Mouse (Mus musculus): ENCODE measurements around the gene Ppara. TPM values are rescaled to one million over a fixed set of nuclear protein-coding genes. Genes with fewer than 3 reads are reported as not detected.

The Ppara gene
- polyA plus RNA-seq, 1 experiment: not detected

DNA sequence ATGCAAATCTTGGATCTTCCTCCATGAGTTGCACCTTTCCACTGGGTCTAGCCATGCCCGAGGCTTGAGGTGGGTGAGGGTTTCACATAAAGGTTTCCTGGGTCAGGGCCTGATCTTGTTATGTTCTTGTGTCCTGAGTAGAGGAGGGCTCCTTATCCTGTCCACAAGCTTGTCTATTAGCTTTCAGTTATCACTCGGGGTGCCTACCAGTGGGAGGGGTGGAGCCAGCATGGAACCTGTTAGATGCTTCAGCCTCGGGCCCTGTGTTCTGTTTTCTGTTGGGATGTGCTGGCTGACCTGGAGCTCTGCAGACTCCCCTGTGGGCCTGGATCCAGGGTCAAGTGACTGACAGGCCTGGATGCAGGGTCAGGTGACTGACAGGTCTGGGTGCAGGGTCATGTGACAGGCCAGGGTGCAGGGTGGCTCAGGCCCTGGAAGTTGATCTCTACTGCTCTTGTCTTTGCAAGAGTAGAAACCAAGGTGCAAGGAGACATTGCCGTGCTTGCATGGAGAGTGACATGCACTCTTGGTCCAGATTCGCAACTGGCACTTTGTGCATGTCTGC lies 107.1 kb downstream of the Ppara start:
- no peak for TF ChIP-seq FLI1 (IDR thresholded peaks at IDR 0.05; ENCODE audit: low read length)
- TF ChIP-seq GATA1 (IDR thresholded peaks at IDR 0.05; ENCODE audit: borderline replicate concordance, low read length): no peak
- H3K9me3 ChIP-seq: peaks cover 4% of the 10 kb centered on the region; the same call in 1 of the 2 replicates
- H3K27me3 ChIP-seq (replicated peaks): peaks cover 19% of the 10 kb centered on the region
- no peak overlapping the region for H3K4me3 ChIP-seq (replicated peaks)
- H3K4me1 ChIP-seq: no peaks in the 10 kb centered on the region
- H3K36me3 ChIP-seq (replicated peaks; ENCODE audit: low read length): no peaks in the 10 kb centered on the region

DNA sequence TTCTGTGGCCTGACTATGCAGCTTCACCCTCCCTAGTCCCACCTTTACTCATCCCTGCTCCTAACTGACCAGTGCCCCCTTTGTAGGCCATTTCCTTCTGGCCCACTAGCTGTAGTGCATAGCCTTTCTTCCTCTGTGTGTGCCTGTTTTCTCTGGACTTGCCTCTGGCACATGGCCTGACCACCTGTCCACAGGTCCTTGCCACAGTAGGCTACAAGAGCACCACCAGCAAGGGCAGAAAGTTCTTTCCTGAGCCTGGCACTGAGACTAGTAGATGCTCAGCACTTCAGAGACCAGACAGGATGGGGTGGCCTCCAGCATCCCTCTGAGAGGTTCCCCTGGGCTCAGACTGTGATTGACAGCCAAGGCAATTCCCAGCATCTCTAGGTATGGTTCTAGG lies 110.3 kb downstream of the Ppara start:
- no peak overlapping the region for H3K4me3 ChIP-seq (replicated peaks)
- peaks cover 21% of the 10 kb centered on the region for H3K27me3 ChIP-seq (replicated peaks)
- no peak for TF ChIP-seq GATA1 (IDR thresholded peaks at IDR 0.05; ENCODE audit: borderline replicate concordance, low read length)
- TF ChIP-seq FLI1 (IDR thresholded peaks at IDR 0.05; ENCODE audit: low read length): no peak
- no peaks in the 10 kb centered on the region for H3K4me1 ChIP-seq
- H3K36me3 ChIP-seq (replicated peaks; ENCODE audit: low read length): no peaks in the 10 kb centered on the region
- peaks cover 4% of the 10 kb centered on the region; the same call in 1 of the 2 replicates for H3K9me3 ChIP-seq

DNA sequence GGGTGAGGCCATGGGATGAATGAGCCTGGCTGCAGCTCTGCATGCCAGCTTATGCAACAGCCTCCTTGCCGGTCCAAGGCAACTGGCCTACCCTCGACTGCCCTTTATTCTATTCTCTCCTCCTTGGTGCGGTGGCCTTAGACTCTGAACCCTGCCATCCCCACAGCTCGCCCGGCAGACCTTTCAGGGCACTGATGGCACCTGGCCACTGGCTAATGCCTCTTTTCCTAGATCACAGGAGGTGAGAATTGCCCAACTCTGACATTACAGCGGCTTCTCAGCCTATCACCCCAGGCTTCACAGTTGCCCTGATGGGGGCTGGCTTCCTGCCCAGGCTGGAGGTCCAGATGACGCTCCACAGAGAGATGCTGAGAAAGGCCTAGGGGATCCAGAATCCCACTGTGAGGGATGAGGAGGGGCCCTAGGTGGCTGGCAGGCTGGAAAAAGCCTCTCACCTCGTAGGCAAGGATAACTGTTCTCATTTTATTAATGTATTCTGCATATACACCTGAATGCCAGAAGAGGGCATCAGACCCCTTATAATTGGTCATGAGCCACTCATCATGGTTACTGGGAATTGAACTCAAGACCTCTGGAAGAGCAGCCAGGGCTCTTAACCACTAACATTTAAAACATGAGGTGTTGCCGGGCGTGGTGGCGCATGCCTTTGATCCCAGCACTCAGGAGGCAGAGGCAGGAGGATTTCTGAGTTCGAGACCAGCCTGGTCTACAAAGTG lies 117.0 kb downstream of the Ppara start:
- peak overlapping the region; percentile 12 for H3K4me3 ChIP-seq (replicated peaks)
- peaks cover 22% of the 10 kb centered on the region for H3K27me3 ChIP-seq (replicated peaks)
- TF ChIP-seq FLI1 (IDR thresholded peaks at IDR 0.05; ENCODE audit: low read length): no peak
- no peak for TF ChIP-seq GATA1 (IDR thresholded peaks at IDR 0.05; ENCODE audit: borderline replicate concordance, low read length)
- no peaks in the 10 kb centered on the region for H3K9me3 ChIP-seq
- no peaks in the 10 kb centered on the region for H3K4me1 ChIP-seq
- H3K36me3 ChIP-seq (replicated peaks; ENCODE audit: low read length): no peaks in the 10 kb centered on the region

Other genes with a start within 250 kb of the Ppara start
- gene 7530416G11Rik, start 231.8 kb upstream of the Ppara start, polyA plus RNA-seq (2012; ENCODE audit: insufficient read depth, low replicate concordance): not detected in 2 replicates
- gene Wnt7b, start 152.5 kb upstream of the Ppara start, polyA plus RNA-seq (2012; ENCODE audit: insufficient read depth, low replicate concordance): not detected in 2 replicates
- gene Cdpf1, start 76.7 kb downstream of the Ppara start, polyA plus RNA-seq (2012; ENCODE audit: insufficient read depth, low replicate concordance): 3.1 and 16.3 TPM in 2 replicates
- not detected in 2 replicates for gene Pkdrej, start 86.8 kb downstream of the Ppara start, polyA plus RNA-seq (2012; ENCODE audit: insufficient read depth, low replicate concordance)
- gene Ttc38, start 97.3 kb downstream of the Ppara start, polyA plus RNA-seq (2012; ENCODE audit: insufficient read depth, low replicate concordance): 0.94 and 1.5 TPM in 2 replicates
- 41.7 and 80.9 TPM in 2 replicates for gene Gtse1, start 124.8 kb downstream of the Ppara start, polyA plus RNA-seq (2012; ENCODE audit: insufficient read depth, low replicate concordance)
- 9.6 and 26.5 TPM in 2 replicates for gene Trmu, start 144.3 kb downstream of the Ppara start, polyA plus RNA-seq (2012; ENCODE audit: insufficient read depth, low replicate concordance)

All from megakaryocyte, embryonic 14.5 days (primary cell).